Mouse (Mus musculus): Measurements from ENCODE around the gene Gm13889.

- TF ChIP-seq CTCF (IDR thresholded peaks at IDR 0.05; ENCODE audit: low read depth, low read length) (no peak), POLR2A (IDR thresholded peaks at IDR 0.05; ENCODE audit: insufficient read depth, low read length) (no peak)
These were observed 2.3 kb upstream of the Gm13889 start for GRCm38 (mm10) chr2:93959346-93959745.

Measured in ES-Bruce4 (cell line).